In genomic region chr1:119051192-119051937, GRCm38 (mm10) we compare ENCODE assay signal across 7 mouse cellular contexts. TPM values are rescaled to one million over a fixed set of nuclear protein-coding genes. Genes with fewer than 3 reads are reported as not detected.
DNase-seq lines count a peak whose midpoint lies in the region; ATAC-seq and TF ChIP-seq lines count a peak whose summit lies in the region.

No protein-coding gene starts in this region.

- H3K4me3 ChIP-seq in testis, adult 2 months (ENCODE audit: control insufficient read depth, low read depth, low read length): peak overlapping the region; percentile 73
- peak overlapping the region; percentile 53 for H3K4me3 ChIP-seq in forebrain, embryonic 14.5 days (ENCODE audit: low read depth, low read length)
- peak overlapping the region; percentile 53 for H3K4me3 ChIP-seq in liver, embryonic 11.5 days (ENCODE audit: low read depth, low read length)
- peak overlapping the region; percentile 54 for H3K4me3 ChIP-seq in stomach, embryonic 15.5 days (replicated peaks)

- H3K27me3 ChIP-seq in testis, adult 2 months (ENCODE audit: control insufficient read depth, insufficient read depth, low read length): no peaks in the 10 kb centered on the region; the same call in 1 of the 2 replicates
- H3K27me3 ChIP-seq in forebrain, embryonic 14.5 days (replicated peaks; ENCODE audit: control insufficient read depth, insufficient read depth, low read length): no peaks in the 10 kb centered on the region
- peaks cover 74% of the 10 kb centered on the region for H3K27me3 ChIP-seq in liver, embryonic 11.5 days (replicated peaks; ENCODE audit: control insufficient read depth, insufficient read depth, low read length)
- 0 out of 2 replicates have a peak, but pooled peaks cover 15% of the 10 kb centered on the region for H3K27me3 ChIP-seq in stomach, embryonic 15.5 days (replicated peaks)

- H3K9me3 ChIP-seq in forebrain, embryonic 14.5 days (replicated peaks; ENCODE audit: control insufficient read depth, low read length): no peaks in the 10 kb centered on the region
- no peaks in the 10 kb centered on the region for H3K9me3 ChIP-seq in liver, embryonic 11.5 days (ENCODE audit: control insufficient read depth, low read length)
- H3K9me3 ChIP-seq in stomach, embryonic 15.5 days: no peaks in the 10 kb centered on the region

- peak overlapping the region; percentile 93 for H3K4me2 ChIP-seq in forebrain, embryonic 14.5 days (ENCODE audit: low read length)
- H3K4me2 ChIP-seq in liver, embryonic 11.5 days: peak overlapping the region; percentile 86
- peak overlapping the region; percentile 86 for H3K4me2 ChIP-seq in stomach, embryonic 15.5 days

- no peak for TF ChIP-seq POLR2A in testis, adult 2 months (IDR thresholded peaks at IDR 0.05; ENCODE audit: control insufficient read depth, low read depth, low read length)

- H3K9ac ChIP-seq in forebrain, embryonic 14.5 days (ENCODE audit: low read length): peak overlapping the region; percentile 73
- peak overlapping the region; percentile 48; the same call in 1 of the 2 replicates for H3K9ac ChIP-seq in liver, embryonic 11.5 days (ENCODE audit: low read depth, low read length)
- peak overlapping the region; percentile 13; the same call in 1 of the 2 replicates for H3K9ac ChIP-seq in stomach, embryonic 15.5 days

- peaks cover 16% of the 10 kb centered on the region for H3K4me1 ChIP-seq in testis, adult 2 months (ENCODE audit: control insufficient read depth, insufficient read depth, low read length)
- peaks cover 29% of the 10 kb centered on the region for H3K4me1 ChIP-seq in forebrain, embryonic 14.5 days (ENCODE audit: control insufficient read depth, insufficient read depth, low read length)
- peaks cover 3% of the 10 kb centered on the region; the same call in 1 of the 2 replicates for H3K4me1 ChIP-seq in liver, embryonic 11.5 days (replicated peaks; ENCODE audit: control insufficient read depth, insufficient read depth, low read length)
- peaks cover 41% of the 10 kb centered on the region for H3K4me1 ChIP-seq in stomach, embryonic 15.5 days

- no peak overlapping the region; the same call in 1 of the 2 replicates for H3K27ac ChIP-seq in testis, adult 2 months (ENCODE audit: control insufficient read depth, insufficient read depth, low read depth, low read length)
- peak overlapping the region; percentile 92; the same call in 1 of the 2 replicates for H3K27ac ChIP-seq in forebrain, embryonic 14.5 days (ENCODE audit: low read depth, low read length)
- H3K27ac ChIP-seq in liver, embryonic 11.5 days (ENCODE audit: low read depth, low read length): peak overlapping the region; percentile 43; the same call in 1 of the 2 replicates
- peak overlapping the region; percentile 90 for H3K27ac ChIP-seq in stomach, embryonic 15.5 days

- DNase-seq in testis, postnatal 10 days (ENCODE audit: low spot score): no peak
- DNase-seq in forebrain, embryonic 14.5 days (ENCODE audit: low spot score): peak; percentile 40
- no peak for DNase-seq in liver, embryonic 11.5 days (ENCODE audit: low spot score)
- no peak for DNase-seq in frontal cortex, adult 2 months (ENCODE audit: extremely low spot score in 1 of 2, low spot score in 1 of 2)

- WGBS in forebrain, embryonic 14.5 days: 2% methylated on average over 21 of the region's 21 CpGs
- WGBS in liver, embryonic 11.5 days: 5% methylated on average over 21 of the region's 21 CpGs
- 2% methylated on average over 21 of the region's 21 CpGs for WGBS in stomach, embryonic 15.5 days

- no peak for TF ChIP-seq CTCF in testis, adult 2 months (IDR thresholded peaks at IDR 0.05; ENCODE audit: control insufficient read depth, insufficient read depth, insufficient replicate concordance, low read depth, low read length)

- no peaks in the 10 kb centered on the region for H3K36me3 ChIP-seq in testis, adult 2 months (ENCODE audit: control insufficient read depth, insufficient read depth, low read length)
- no peaks in the 10 kb centered on the region for H3K36me3 ChIP-seq in forebrain, embryonic 14.5 days (ENCODE audit: control insufficient read depth, insufficient read depth, low read length)
- H3K36me3 ChIP-seq in liver, embryonic 11.5 days (ENCODE audit: control insufficient read depth, insufficient read depth, low read length): no peaks in the 10 kb centered on the region
- no peaks in the 10 kb centered on the region for H3K36me3 ChIP-seq in stomach, embryonic 15.5 days

- no peak for ATAC-seq in forebrain, embryonic 14.5 days
- ATAC-seq in liver, embryonic 11.5 days (replicated peaks; ENCODE audit: low FRiP score): no peak
- no peak for ATAC-seq in stomach, embryonic 15.5 days (ENCODE audit: insufficient read depth, low FRiP score, low read depth)
- no peak for ATAC-seq in megakaryocyte progenitor cell, adult 5-6 weeks (replicated peaks; ENCODE audit: poor library complexity)

RNA-seq across cellular contexts. Expression of gene Gli2, which starts 2.1 kb away (rescaled TPM):
- 1.3 and 1.4 TPM in 2 replicates for polyA plus RNA-seq in testis, adult 2 months (2012; rRNA removed)
- polyA plus RNA-seq in forebrain, embryonic 14.5 days (2014; fragmentation: Nextera tagmentation; extraction: Ambion mirVana): 3.3 and 4.1 TPM in 2 replicates
- polyA plus RNA-seq in liver, embryonic 11.5 days (2014; fragmentation: Nextera tagmentation; extraction: Ambion mirVana): 3.4 and 3.6 TPM in 2 replicates
- polyA plus RNA-seq in stomach, embryonic 15.5 days (2015; fragmentation: Nextera tagmentation; extraction: Ambion mirVana): 7.7 and 8.1 TPM in 2 replicates
- total RNA-seq in megakaryocyte progenitor cell, adult 5-6 weeks (2015): not detected in 2 replicates
- total RNA-seq in megakaryocyte progenitor cell, adult 5-6 weeks (2017): not detected in 2 replicates
- polyA plus RNA-seq in frontal cortex, adult 2 months (2012; rRNA removed): 1.6 and 2.2 TPM in 2 replicates

Comparison
In these comparisons a context has a peak if more than half of its experiments do, and no peak if none do; other contexts are left out.
1. H3K9ac ChIP-seq: peak in every context shown above with its lines; median percentile 73 in forebrain, embryonic 14.5 days; 48 in liver, embryonic 11.5 days; 13 in stomach, embryonic 15.5 days.